Comparison of ENCODE assay signal across 9 mouse cellular contexts in genomic region chr1:55890511-55891151, GRCm38 (mm10).
DNase-seq lines count a peak whose midpoint lies in the region; ATAC-seq lines count a peak whose summit lies in the region.
"Had no signal": no experiment of that assay in that cellular context is flagged by ENCODE, and none has a peak within 500 bp of the region (broad histone marks: within the 10 kb centered on the region; RNA-seq: fewer than 3 reads in every experiment).

No protein-coding gene starts in this region.

- no peaks in the 10 kb centered on the region for H3K36me3 ChIP-seq in hindbrain, embryonic 11.5 days (ENCODE audit: control insufficient read depth, insufficient read depth, low read length)
- no peaks in the 10 kb centered on the region for H3K36me3 ChIP-seq in hindbrain, embryonic 10.5 days

- H3K4me2 ChIP-seq in hindbrain, embryonic 11.5 days (replicated peaks; ENCODE audit: low read depth, low read length): no peak overlapping the region

- no peaks in the 10 kb centered on the region for H3K4me1 ChIP-seq in hindbrain, embryonic 11.5 days (replicated peaks; ENCODE audit: control insufficient read depth, insufficient read depth, low read length)
- H3K4me1 ChIP-seq in hindbrain, embryonic 10.5 days (replicated peaks): peaks cover 19% of the 10 kb centered on the region

- H3K27me3 ChIP-seq in hindbrain, embryonic 11.5 days (ENCODE audit: control insufficient read depth, insufficient read depth, low read length): no peaks in the 10 kb centered on the region
- peaks cover 57% of the 10 kb centered on the region for H3K27me3 ChIP-seq in hindbrain, embryonic 10.5 days (ENCODE audit: insufficient read depth, poor library complexity, severe bottlenecking)

- intact Hi-C loops in left cerebral cortex, postnatal 36 days (cut with DNase I): loop anchor here (2.0 to 10.0 kb wide), 4 partner anchors 184 to 1314 kb away; no protein-coding TSS in a partner anchor

- H3K9me3 ChIP-seq in hindbrain, embryonic 11.5 days (ENCODE audit: control insufficient read depth, low read length): no peaks in the 10 kb centered on the region
- no peaks in the 10 kb centered on the region for H3K9me3 ChIP-seq in hindbrain, embryonic 10.5 days
- H3K9me3 ChIP-seq: megakaryocyte, embryonic 14.5 days had no signal

- no peak overlapping the region for H3K27ac ChIP-seq in hindbrain, embryonic 11.5 days (ENCODE audit: low read depth, low read length)
- no peak overlapping the region for H3K27ac ChIP-seq in hindbrain, embryonic 10.5 days

- 59% methylated on average over 15 of the region's 15 CpGs for WGBS in hindbrain, embryonic 11.5 days
- WGBS in hindbrain, embryonic 10.5 days: 59% methylated on average over 15 of the region's 15 CpGs

- peak; percentile 45 for DNase-seq in hindbrain, embryonic 11.5 days (ENCODE audit: low spot score)
- no peak for DNase-seq in hindbrain, embryonic 10.5 days (ENCODE audit: low spot score)
- DNase-seq in R1 (ENCODE audit: low read depth, low spot score): peak; percentile 10
- peak; percentile 37 to 85 for DNase-seq in frontal cortex, adult 2 months (ENCODE audit: extremely low spot score in 1 of 2, low spot score in 1 of 2)
- peak; percentile 40 to 54 for DNase-seq in left cerebral cortex, postnatal 36 days (ENCODE audit: low spot score in 2 of 2)
- no peak for DNase-seq in gastrocnemius, adult 8-10 months (ENCODE audit: low spot score in 2 of 2)
- DNase-seq in spleen, adult 18-20 months: no peak

- no peak overlapping the region for H3K9ac ChIP-seq in hindbrain, embryonic 11.5 days (ENCODE audit: low read depth, low read length)

- ATAC-seq in hindbrain, embryonic 11.5 days (ENCODE audit: low FRiP score): 0 out of 2 replicates have a peak, but pooled peaks have one; percentile 30
- no peak for ATAC-seq in activated CD4-positive, CD25-positive, alpha-beta regulatory T cell, adult 4 months

- no peak overlapping the region for H3K4me3 ChIP-seq in hindbrain, embryonic 11.5 days (ENCODE audit: low read depth, low read length)
- H3K4me3 ChIP-seq in hindbrain, embryonic 10.5 days: no peak overlapping the region
- H3K4me3 ChIP-seq: megakaryocyte, embryonic 14.5 days had no signal

Comparison
In these comparisons a context has a peak if more than half of its experiments do, and no peak if none do; other contexts are left out.
1. DNase-seq: peak in hindbrain, embryonic 11.5 days (single experiment), R1 (single experiment), frontal cortex, adult 2 months (2 of 2) and left cerebral cortex, postnatal 36 days (2 of 2); none in hindbrain, embryonic 10.5 days (single experiment), gastrocnemius, adult 8-10 months (0 of 2) and spleen, adult 18-20 months (0 of 2).